Mouse (Mus musculus): Measurements from ENCODE around the gene 3110009E18Rik. TPM values are rescaled to one million over a fixed set of nuclear protein-coding genes. Genes with fewer than 3 reads are reported as not detected.

Gene 3110009E18Rik
- total RNA-seq, 2 experiments from 2014 or later, result 6.5 TPM; not detected in 1

- ATAC-seq (replicated peaks; ENCODE audit: low FRiP score, poor library complexity, severe bottlenecking), result no peak
Measured at GRCm38 (mm10) chr1:120100456-120101226, 20.3 kb upstream of the 3110009E18Rik start.

GRCm38 (mm10) chr1:120101227-120101609 lies 19.8 kb upstream of the 3110009E18Rik start:
- no peak for ATAC-seq (replicated peaks; ENCODE audit: low FRiP score, poor library complexity, severe bottlenecking)

DNA sequence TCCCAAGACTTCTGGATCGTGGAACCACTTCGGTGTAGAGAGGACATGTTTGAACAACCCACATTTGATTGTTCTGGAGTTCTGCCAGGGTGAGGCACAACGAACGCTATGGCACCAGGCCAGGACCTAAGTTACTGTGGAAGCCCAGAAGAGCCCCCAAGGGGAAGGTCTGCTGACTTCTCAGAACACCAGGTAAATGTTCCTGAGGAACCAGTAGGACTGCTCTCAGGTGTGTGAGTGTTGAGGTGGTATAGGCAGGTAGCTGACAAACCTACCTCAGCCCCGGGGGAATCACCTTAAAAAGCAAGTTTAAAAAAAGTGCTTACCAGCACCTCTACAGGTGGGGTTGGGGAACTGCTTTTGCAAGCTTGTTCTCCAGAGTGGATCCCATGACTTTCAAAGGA lies 15.4 kb upstream of the 3110009E18Rik start:
- no peak for ATAC-seq (replicated peaks; ENCODE audit: low FRiP score, poor library complexity, severe bottlenecking)

- no peak for ATAC-seq (replicated peaks; ENCODE audit: low FRiP score, poor library complexity, severe bottlenecking)
Measured at GRCm38 (mm10) chr1:120109741-120110432, 11.1 kb upstream of the 3110009E18Rik start.

GRCm38 (mm10) chr1:120111766-120112165 lies 9.2 kb upstream of the 3110009E18Rik start:
- ATAC-seq (replicated peaks; ENCODE audit: low FRiP score, poor library complexity, severe bottlenecking), result no peak

GRCm38 (mm10) chr1:120112251-120113187 lies 8.5 kb upstream of the 3110009E18Rik start:
- no peak for ATAC-seq (replicated peaks; ENCODE audit: low FRiP score, poor library complexity, severe bottlenecking)

DNA sequence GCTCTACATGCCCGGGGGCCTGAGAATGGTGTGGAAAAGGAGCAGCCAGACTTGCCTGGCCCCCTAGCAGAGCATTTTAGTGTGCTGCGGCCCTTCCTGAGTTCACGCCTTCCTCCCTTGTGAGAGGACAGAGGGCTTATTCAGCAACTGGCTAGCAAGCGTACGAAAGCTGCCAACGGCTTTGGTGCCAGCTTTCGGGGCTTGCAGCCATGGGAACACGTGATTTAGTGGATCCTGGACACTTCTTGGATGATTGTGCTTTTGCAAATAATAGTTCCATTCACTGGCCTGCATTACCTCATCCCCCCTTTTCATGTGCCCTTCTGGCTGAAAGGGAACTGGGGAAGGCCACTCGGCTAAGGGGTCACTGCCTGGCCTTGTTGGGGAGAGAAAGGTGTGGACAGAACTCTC lies 5.3 kb upstream of the 3110009E18Rik start:
- no peak for ATAC-seq (replicated peaks; ENCODE audit: low FRiP score, poor library complexity, severe bottlenecking)

- ATAC-seq (replicated peaks; ENCODE audit: low FRiP score, poor library complexity, severe bottlenecking), result no peak
Measured at GRCm38 (mm10) chr1:120116106-120116505, 4.9 kb upstream of the 3110009E18Rik start.

- ATAC-seq (replicated peaks; ENCODE audit: low FRiP score, poor library complexity, severe bottlenecking), result no peak
Measured at GRCm38 (mm10) chr1:120118854-120119253, 2.1 kb upstream of the 3110009E18Rik start.

DNA sequence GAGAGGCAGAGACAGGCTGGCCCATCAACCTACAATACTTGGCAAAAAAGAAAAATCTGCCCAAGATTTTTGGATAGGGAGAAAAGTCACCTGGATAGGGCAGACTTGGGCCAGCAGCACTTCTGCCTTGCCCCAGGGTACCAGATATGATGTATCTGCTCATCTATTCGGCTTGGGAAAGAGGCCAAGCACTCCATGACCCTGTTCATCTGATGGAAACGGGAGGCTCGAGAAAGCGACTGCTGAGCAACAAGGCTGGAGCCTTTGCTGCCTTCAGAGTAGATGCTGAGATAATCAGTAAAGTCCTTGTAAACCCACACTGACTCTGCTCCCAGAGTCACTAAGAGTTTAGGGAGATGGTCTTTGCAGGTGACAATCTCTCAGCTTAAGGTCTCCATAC lies 1.6 kb upstream of the 3110009E18Rik start:
- no peak for ATAC-seq (replicated peaks; ENCODE audit: low FRiP score, poor library complexity, severe bottlenecking)

DNA sequence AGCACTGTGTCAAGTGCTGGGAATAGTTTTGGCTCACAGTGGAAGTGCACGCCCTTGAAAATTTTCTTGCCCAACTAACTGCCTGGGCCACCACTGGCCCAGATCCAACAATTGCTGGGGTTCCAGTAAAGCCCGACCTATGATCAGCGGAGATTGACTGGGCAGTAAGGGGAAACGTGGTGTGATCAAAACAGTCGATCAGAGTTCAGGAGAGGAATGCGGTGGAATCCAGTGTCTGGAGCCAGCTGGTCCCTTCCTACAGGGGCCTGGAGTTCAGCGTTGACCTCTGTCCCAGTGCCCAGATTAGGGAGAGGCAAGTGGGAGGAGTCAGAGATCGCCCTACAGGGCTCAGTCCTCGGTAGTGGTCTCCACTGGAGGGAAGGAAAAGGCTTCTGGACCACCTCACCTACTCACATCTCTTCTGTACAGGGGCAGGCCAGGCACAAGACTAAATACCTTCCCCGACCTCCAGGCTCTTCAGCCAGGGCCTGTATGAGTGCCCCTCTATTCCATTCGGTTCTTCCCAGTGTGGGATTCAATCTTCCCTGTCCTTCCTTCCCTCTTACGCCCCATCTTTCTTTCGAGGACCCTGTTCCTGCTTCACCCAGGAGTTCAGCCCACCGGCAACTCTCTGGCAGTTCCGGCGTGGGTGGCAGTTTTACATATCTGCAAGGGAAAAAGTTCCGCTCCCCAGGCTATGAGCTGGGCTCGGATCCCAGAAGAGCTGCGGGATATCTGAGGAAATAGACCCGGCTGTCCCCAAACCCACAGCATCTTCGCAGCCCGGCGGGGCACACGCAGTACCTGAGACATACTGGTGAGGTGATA lies 632 bp upstream of the 3110009E18Rik start:
- ATAC-seq (replicated peaks; ENCODE audit: low FRiP score, poor library complexity, severe bottlenecking), result peak; percentile 50

- no peak for ATAC-seq (replicated peaks; ENCODE audit: low FRiP score, poor library complexity, severe bottlenecking)
Measured at GRCm38 (mm10) chr1:120121930-120122530, 1.0 kb downstream of the 3110009E18Rik start.

DNA sequence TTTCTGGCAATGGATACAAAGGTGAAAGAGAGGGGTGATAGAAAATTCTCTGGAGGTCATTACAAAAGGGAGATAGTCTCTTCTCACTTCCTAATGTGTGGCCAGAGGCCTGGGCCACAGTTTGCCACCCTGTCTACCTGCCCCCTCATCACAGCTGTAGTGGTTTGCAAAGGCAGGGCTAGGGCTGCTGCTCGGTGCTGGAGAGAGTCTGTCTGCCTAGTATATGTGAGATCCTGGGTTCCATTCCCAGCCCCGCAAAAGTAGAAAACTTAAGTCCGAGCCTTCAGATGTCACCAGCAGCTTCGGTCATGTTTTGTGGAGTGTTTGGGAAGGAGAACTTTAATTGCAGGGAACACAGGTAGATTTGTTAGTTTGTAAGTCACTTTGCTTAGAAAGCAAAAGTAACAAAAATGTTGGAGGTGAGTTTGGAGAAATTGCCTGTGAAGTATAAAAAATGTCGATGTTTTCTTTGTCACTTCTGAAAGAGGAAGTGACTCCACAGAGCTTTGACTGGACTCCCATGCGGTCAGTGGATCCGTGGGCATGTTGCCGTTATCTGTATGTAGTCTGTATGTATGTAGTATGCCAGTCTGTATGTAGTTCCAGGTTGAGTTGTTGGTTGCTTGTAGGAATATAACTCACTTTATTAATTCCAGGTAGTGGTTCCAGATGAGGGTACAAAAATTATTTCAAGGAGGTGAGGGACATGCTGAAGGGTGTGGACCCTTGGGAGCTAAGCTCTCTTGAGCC lies 1.8 kb downstream of the 3110009E18Rik start:
- no peak for ATAC-seq (replicated peaks; ENCODE audit: low FRiP score, poor library complexity, severe bottlenecking)

- no peak for ATAC-seq (replicated peaks; ENCODE audit: low FRiP score, poor library complexity, severe bottlenecking)
Measured at GRCm38 (mm10) chr1:120124839-120125238, 3.9 kb downstream of the 3110009E18Rik start.

GRCm38 (mm10) chr1:120125471-120125870 lies 4.5 kb downstream of the 3110009E18Rik start:
- no peak for ATAC-seq (replicated peaks; ENCODE audit: low FRiP score, poor library complexity, severe bottlenecking)

GRCm38 (mm10) chr1:120126318-120126717 lies 5.3 kb downstream of the 3110009E18Rik start:
- ATAC-seq (replicated peaks; ENCODE audit: low FRiP score, poor library complexity, severe bottlenecking), result no peak

GRCm38 (mm10) chr1:120132376-120132775 lies 11.4 kb downstream of the 3110009E18Rik start:
- ATAC-seq (replicated peaks; ENCODE audit: low FRiP score, poor library complexity, severe bottlenecking), result no peak

Measured in erythroblast, adult 5-6 weeks (primary cell).